Mouse (Mus musculus) cerebellum, adult 2 months (tissue): ENCODE results near the gene Ap2a2.

Experiments
- CTCF ChIP-seq: fragments of 200-500 bp; IDR thresholded peaks from 2 replicates; pipeline ENCODE4 v1.5.1; 2011; ENCODE audit warnings: low read depth, mild to moderate bottlenecking, control low read depth, low read length, moderate library complexity, borderline replicate concordance; ENCODE audit not compliant: insufficient read depth
- POLR2A ChIP-seq: fragments of 200-500 bp; IDR thresholded peaks from 2 replicates; pipeline ENCODE4 v1.6.1; 2011; ENCODE audit warnings: low read length, control low read depth, borderline replicate concordance; ENCODE audit not compliant: insufficient read depth

GRCm38 (mm10) chr7:141578511-141578910 is 16.5 kb downstream of the Ap2a2 start:
- TF ChIP-seq CTCF, result no peak
- no peak for TF ChIP-seq POLR2A
